Mouse (Mus musculus) c-Kit-positive CD71-positive TER-119-positive erythroid progenitor cells, embryonic 14.5 days (primary cell): Measurements from ENCODE around the gene Prph.
"Not testable (repeated sequence)": the region's sequence is repeated elsewhere in the genome, so short reads cannot be mapped to it uniquely, and the experiment has no call there.

Source experiments
- DNase-seq: peaks from one replicate; pipeline ENCODE4 v3.0.0-alpha.2; 2013; ENCODE audit warnings: low spot score

Prph gene

DNA sequence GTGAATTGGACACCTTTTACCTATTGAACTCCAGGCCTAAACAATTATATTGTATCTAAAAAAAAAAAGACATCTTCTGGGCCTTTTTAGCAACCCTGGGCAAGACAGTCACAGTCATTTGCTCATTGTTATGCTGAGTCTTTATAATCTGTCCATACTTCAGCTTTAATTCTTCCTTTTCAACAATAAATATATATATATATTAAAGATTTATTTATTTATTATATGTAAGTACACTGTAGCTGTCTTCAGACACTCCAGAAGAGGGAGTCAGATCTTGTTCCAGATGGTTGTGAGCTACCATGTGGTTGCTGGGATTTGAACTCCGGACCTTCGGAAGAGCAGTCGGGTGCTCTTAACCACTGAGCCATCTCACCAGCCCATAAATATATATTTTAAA, 21.0 kb downstream of the Prph start:
- DNase-seq, result not testable (repeated sequence)

DNA sequence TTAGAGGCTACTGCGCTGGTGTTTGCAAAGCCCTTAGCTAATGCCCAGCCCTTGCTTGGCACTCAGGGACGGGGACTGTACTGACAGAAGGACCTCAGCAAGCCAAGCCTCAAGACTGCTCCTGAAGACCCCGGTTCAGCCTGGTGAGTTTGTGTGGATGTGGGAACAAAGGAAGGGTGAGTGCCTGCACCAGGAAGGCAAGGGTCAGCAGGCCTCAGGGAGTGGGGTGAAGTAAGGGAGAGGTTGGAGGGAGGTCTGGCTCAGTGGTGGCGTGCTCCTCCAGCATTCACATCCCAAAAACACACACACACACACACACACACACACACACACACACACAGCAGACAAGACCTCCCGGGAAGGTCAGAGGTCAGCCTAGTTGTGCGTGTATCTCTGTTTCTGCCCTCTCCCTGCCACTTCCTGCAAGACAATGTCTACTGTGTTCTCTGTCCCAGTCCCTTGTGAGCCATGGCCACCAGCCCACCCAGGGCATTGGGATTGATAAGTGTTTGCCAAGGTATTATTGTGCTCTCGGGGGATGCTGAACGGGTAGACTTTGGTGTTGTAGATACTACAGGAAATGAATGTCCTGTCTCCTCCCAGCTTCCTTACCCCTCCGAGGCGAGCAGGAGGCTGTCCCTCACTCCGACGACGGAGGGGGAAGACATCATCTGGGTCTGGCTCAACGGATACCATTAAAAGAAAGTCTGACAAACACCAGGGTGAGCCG, 23.4 kb downstream of the Prph start:
- no peak for DNase-seq

DNA sequence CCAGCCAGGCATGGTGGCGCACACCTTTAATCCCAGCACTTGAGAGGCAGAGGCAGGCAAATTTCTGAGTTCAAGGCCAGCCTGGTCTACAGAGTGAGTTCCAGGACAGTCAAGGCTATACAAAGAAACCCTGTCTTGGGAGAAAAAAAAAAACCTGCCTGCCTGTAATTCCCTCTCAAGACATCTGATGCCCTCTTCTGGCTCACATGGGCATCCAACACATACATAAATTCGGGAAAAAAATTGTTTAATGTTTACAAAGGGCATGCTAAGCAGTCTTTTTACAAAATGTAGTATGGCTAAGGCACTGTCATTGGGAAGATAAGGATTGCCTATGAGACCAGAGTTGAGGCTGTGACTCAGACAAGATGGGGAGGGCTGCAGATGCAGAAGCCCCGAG, 24.8 kb downstream of the Prph start:
- no peak for DNase-seq

DNA sequence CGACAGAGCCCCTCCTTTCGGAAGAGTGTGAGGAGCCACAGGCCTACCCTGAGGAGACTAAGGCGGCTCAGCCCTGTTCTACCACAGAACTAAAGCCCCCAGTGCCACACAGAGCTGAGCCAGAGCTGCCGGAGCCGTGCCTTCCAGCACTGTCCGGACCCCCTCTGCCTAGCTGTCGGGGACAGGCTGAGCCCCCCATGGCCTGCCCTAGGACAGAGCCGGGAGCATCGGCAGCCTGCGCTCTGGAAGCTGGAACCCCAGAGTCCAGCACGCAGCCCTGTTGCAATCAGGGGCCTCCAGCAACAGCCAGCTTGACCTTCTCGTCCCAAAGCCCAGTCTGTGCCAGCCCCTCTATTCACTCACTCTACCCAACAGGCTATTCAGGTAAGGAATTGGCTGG, 27.3 kb downstream of the Prph start:
- no peak for DNase-seq

DNA sequence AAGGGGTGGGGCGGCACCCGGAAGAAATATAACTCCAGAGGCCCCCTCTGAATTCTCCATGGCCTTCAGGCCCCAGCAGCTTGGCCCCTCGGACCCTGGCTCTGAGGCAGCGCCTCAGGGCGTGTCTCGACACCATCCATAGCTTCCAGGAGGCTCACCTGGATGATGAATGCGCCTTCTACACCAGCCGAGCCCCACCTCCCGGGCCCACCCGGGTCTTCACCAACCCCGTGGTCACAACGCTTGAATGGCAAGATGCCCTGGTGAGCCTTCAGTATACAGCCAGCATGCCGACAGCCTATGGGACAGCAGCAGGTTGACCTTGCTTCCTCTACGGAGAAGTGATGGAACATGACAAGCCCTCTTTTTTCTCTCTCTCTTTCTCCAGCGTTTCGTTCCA, 27.9 kb downstream of the Prph start:
- DNase-seq, result no peak

DNA sequence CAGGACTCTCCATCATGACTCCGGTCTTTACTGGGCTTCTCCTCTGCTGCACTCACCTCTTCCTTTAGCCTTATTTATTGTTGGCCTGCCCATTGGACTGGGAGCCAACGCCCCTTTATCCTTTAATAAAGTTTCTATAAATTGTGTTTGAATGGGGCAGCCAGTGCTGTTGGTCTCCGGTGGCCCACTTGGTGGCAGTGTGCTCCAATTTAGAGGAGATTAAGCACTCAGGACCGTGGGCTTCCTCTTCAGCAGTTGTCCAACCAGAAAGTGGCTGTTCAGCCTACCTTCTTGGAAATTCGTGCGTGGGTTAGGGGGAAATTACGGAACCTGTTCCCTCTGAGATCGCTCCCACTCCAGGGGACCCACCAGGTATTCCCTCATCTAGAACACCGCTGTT, 28.3 kb downstream of the Prph start:
- peak; percentile 37 for DNase-seq

DNA sequence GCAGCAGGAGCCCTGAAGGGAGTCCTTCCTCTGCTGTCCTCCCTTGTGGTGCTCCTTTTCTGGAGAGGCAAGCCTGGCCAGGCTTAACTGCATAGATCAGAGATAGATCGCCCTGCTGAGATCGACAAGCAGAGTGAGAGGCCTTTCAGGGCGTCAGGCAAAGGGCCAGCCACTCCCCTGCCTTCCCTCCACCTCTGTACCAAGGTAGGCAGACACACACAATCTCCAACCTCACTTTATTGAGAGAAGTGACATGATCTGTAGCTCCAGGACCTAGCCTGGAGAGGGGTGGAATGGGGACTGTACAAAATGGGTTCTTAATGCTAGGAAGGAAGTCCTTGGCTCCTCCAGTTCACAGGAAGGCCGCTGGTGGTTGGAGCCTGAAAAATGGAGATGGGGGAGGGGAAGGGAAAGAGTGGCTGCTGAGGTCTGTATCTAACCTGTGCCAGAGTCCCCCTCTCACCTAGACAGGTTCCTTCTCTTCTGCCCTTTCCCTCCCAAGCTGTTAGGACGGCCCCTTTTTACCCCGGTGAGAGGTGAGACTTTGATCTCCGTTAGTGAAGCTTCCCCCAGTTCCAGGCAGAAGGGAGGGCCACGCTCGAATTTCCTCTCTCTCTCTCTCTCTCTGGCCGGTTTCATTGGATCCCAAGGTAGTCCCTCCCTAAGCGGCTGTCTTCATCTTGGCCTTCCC, 29.0 kb downstream of the Prph start:
- DNase-seq, result no peak

DNA sequence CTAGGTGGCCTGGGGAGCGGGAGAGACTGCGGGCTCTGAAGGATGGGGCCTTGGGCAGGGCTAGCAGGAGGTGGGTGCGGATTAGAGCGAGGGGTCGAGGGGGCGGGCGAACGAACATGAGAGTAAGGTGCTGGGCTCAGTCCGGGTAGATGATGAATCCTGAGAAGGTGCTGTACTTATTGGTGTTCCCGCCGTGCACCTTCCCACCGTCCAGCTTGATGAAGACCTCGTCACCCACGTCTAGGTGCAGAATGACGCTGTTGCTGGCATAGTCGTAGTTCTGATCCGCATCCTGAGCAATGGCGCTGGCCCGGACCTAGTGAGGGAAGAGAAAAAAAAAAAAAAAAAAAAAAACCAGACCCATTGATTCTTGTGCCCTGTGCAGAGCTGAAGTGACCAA, 29.6 kb downstream of the Prph start:
- no peak for DNase-seq

DNA sequence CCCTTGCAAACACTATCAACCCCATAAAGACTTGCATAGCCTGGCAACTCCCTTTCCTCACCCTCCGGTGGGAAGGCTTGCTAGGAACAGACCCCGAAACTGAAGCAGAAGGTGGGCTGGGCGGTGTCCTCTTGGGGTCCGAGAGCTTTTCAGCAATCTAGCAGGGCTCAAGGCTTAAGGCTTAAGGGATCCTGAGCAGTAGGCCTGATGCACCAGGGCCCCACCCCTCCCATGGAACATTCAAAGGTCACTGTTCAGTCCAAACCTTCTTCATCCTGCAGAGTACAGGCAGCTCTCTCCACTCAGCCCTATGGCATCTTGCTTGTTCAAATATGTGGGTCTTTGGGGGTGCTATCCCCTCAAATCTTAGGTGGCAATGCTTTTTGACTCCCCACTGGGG, 31.0 kb downstream of the Prph start:
- no peak for DNase-seq

DNA sequence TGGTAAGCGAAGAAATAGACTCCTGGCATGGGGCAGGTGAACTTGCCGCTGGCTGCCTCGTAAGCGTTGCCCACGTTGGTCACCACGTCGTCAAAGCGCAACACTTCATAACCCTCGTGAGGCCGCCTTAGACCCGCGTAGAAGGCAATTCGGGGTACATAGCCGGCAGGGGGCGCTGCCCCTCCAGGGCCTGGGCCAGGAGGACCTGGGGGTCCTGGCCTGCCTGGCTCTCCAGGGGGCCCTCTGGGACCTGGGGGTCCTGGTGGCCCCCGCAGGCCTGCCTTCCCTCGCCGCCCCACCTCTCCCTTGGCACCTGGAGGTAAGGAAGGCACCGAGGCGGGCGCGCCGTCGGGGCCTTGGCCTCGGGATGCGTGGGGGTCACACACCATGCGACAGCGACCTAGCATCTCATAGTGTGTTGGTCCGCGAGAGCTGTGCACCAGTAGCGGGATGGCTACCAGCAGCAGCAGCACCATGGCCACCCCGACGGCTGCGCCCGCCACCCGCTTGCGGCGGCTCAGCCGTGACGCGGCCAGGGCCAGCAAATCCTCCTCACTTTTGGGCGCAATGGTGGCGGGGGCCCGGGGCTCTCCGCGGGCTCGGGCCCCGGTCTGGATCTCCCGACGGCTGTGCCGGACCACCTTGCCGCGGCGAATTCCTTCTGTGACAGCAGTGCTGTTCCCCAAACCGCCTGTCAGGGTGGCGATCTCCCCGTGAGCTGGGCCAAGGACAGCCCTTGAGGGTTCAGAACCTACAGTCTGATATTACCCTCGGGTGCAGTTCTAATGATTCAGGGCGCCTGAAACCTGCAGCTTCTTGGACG, 32.5 kb downstream of the Prph start, which contains the start of gene C1ql4:
C1ql4 (minus strand) TSS at position 565 of the 823 bp plus-strand sequence.
- no peak for DNase-seq

DNA sequence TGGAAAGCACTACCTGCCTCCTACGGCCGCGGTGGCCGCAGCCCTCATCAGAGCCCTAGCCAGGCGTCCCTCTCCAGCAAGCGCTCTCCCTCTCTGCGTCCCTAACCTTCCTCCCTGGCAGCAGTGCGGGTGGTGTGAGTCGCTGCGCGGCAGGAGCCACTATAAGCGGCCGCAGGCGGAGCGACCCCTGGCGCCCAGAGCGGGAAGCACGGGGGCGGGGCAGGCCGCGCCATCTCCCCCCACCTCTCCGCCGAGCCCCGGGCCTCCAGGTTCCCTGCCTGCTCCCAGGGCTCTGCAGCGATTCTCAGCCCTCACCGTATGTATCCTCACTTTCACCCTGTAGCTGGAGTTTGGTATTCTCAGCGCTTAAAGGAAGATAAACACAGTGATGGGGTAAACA, 33.3 kb downstream of the Prph start:
- DNase-seq, result peak; percentile 49

DNA sequence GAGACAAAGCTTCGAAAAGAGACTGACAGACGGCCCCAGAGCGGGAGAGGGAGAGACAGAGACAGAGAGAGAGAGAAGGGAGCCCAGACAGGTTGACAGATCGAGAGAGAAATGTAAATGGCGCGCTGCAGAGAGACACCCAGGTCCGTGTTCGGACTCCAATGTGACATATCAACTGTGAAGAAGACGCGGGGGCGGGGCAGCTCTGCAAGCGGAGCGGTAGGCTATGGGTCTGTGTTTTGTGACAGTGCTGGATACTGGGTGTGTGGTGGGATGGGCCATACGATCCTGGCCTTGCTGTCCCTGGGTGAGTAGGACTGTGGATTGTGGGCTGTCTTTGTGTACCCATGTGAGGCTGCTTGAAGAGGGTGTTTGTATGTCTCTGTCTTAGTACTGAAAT, 34.1 kb downstream of the Prph start:
- DNase-seq, result no peak

DNA sequence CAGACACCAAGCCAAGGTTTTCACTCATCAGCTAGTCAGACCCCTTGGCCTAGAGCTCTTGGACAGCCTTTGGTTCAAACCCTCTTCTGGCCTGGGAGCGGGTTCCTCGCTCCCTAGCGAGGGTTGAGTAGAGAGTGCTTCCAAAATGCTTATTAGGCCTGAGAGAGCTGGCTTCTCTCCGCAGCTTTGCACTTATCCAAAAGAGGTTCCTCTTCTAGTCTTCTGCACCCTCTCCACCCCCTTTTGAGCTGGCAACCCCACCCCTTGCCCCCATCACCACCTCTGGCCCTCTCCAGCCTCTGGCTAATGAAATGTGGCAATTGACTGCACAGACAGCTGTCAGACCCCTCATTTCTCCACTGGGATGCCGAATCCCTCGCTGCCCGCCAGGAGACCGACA, 37.9 kb downstream of the Prph start, which contains the start of gene Dnajc22:
Dnajc22 (plus strand) TSS at position 301 of the 400 bp plus-strand sequence.
- DNase-seq, result no peak

DNA sequence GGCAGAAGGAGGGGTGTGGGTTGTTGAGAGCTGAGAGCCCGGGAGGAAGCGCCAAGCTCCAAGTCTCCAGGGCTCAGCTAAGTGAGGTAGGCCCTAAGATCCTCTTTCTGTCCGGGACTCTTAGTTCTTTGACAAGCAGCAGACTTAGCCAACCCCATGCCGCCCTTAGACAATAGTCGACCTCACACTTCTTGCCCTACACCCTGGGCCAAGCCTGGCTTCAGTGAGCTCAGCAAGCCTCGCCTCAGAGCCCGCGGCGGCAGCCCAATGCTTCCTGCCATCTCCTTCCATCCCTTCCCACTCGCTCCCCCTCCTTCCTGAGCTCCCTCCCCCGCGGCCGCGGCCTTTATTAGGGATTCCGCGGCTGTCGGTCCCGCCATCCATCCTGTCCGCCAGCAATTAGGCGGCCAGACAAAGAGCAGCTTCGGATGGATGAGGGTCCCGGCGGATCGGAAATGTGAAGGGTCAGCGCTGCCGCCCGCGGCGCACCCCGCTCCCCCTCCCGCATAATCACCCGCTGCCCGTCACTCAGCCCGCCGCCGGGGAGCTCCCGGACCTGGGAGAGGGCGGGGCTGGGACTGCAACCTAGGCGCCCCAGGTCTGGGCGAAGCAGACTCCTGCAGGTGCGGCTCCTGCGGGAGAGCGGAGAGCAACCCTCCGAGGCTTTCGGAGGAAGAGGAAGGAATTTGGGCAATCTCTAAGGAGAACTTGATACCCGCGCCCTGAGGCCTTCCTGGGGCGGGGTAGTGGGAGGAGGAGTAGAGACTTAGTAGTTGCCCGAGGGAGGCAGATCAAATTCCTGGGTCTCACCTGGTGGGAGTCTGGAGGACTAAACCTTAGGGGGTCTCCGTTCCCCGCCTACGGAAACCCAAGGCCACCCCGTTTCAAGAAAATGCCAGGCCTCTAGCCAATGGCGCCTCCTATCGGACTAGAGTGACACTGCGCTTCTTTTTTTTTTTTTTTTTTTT, 38.6 kb downstream of the Prph start:
- no peak for DNase-seq

DNA sequence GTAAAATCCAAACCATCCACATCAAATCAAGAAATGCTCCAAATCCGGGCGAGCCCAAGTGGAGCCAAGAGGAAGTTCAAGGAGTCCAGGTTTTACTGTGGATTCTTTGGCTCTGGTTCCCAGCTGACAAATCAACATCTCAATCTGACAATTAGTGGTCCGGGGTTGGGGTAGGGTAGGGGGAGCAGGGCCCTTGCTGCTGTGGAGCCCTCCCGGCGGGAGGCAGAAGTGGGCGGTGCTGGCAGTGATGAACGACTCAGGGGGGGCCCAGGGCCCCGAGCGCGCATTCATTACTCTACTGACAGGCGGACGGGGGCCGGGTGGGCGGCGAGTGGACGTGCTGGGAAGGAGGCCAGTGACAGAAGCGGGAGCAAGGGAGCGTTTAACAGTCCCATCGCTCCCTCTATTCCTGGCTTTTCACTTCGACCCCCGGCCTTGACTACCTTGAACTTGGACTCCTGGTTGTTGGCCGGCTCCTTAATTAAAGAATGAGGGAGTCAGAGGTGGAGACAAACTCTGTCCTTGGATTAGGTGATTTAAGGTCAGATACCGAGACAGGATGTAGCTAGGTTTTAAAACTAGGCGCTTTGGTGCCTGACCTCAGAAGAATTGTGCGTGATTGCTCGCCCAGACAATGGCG, 39.8 kb downstream of the Prph start:
- no peak for DNase-seq

DNA sequence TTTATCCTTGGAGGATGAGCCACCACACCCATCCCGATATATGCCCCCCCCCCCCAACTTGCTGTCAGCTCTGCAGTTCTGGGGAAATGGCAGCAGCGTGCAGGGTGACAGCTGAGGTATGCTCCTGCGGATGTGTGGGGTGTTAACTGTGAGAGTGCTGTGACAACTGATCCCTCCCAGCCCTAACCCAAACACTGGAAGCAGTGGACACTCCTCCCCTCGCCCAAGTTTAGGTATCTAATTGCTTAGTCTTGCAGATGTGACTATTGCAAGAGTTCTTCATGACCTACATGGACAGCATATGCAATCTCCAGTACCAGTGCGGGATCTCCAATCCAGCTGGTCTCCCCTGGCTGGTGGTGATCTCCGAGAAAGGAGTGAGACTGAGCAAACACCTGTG, 40.4 kb downstream of the Prph start:
- DNase-seq, result no peak

DNA sequence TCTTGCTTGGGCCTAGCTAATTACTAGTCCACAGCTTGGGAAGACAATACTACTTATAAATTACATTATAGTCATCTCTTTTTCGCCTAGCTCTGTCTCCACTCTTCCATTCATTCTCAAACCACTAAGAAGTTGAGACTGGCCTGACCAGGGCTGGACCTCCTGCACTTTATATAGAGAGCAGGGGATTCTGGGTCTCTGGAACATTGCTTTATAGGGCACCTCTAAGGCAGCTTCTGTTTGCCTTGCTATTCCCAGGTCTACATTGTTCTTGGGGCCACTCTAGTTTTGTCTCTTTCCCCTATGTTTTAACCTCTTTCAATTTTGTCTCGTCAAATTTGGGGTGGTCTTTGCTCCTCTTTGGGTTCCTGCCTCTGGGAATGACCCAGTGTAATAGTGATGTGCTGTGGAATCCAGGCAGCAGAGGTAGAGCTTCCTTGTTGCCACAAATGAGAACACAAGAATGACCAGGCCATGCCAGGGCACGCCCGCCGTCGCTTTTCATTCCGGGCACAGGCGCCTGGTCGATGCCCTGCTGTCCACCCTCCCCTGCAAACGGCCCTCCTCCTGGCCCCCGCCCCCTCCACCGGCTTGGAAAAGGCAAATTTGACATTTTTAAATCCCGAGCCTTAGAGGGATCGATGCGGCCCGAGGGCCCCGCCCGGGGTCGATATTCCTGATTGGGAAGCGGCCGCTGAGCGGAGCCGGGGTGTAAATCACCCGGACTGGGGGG, 41.3 kb downstream of the Prph start:
- DNase-seq, result no peak

DNA sequence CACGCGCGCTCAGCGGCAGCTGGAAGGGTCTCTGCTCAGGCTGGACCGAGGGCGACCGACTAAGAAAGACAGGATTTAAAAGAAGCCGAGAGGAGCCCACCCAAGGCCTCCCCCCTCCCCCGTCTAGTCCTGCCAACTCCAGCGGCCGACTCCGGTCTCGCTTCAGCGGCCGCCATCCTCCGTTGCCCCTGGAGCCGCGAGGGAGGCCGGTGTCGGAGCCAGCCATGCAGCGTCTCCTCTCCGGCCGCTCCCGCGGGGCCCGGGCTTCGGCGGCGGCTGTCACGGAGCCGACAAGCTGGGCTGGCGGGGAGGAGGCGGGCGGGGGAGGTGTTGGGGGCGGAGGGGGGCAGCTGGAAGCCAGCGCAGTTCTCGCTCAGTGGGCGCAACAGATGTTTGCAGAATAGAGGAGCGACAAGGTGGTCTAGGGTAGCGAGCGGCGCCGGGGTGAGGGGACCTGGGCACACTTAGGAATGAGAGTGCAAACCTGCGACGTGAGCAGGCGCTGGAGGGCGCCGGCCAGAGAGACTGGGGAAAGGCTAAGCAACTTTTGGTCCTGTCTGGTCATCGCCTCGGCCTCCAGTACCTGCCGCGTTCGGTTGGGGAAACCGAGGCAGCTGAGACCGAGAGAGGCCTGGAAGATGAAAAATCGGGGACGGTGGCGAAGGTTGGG, 42.0 kb downstream of the Prph start:
- DNase-seq, result no peak

DNA sequence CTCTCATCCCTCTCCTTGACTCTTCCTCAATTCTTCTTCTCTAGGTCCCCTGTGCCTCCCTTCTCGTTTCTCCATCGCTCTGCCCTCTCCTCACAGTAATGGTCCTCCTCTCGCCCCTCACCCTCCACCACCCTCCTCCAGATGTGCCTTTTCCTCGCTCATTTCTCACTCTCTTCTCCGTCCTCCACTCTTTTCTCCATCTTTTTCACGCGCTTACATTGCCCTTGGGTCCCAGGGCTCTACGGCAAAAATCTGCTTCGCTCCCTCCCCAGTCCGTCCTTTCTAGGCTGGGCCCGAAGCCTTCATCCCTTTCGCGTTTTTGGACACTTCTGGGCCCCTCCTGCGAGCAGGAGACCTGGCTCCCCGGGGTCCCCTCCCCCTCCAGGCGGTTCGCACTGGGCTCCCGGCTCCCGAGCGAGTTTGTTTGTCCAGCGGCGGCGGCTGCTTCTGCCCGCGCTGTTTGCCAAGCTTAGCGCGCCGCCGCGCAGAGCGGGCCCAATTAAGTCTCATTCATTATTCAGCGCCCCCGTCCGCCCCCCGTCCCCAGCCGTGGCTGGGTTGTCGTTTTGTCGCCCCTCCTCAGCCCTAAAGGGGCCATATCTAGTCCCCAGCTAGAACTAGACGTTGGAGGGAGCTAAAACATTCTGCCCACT, 43.0 kb downstream of the Prph start:
- no peak for DNase-seq
